Mouse (Mus musculus) hindbrain, embryonic 10.5 days (tissue): ENCODE measurements around the gene Gpr1. TPM values are rescaled to one million over a fixed set of nuclear protein-coding genes. Genes with fewer than 3 reads are reported as not detected.

Experiments used
- DNase-seq: peaks from one replicate; pipeline ENCODE4 v3.0.0-alpha.2; 2017; ENCODE audit warnings: low spot score
- H3K27ac ChIP-seq: fragments of 300-500 bp; sonication (generic); 2 replicates; pipeline ENCODE4 v1.5.1; 2016; ENCODE audit warnings: mild to moderate bottlenecking, moderate library complexity
- H3K27me3 ChIP-seq: fragments of 300-500 bp; sonication (generic); 2 replicates; pipeline ENCODE4 v1.6.1; 2016; ENCODE audit warnings: mild to moderate bottlenecking; ENCODE audit not compliant: poor library complexity, insufficient read depth, severe bottlenecking
- H3K36me3 ChIP-seq: fragments of 300-500 bp; sonication (generic); 2 replicates; pipeline ENCODE4 v1.6.1; 2016; ENCODE audit warnings: mild to moderate bottlenecking, moderate library complexity
- H3K4me1 ChIP-seq: fragments of 300-500 bp; sonication (generic); replicated peaks from 2 replicates; pipeline ENCODE4 v1.6.1; 2016; ENCODE audit warnings: mild to moderate bottlenecking
- H3K4me3 ChIP-seq: fragments of 300-500 bp; sonication (generic); 2 replicates; pipeline ENCODE4 v1.5.1; 2016; ENCODE audit warnings: mild to moderate bottlenecking, moderate library complexity
- H3K9me3 ChIP-seq: fragments of 300-500 bp; sonication (generic); 2 replicates; pipeline ENCODE4 v1.6.1; 2016; ENCODE audit warnings: mild to moderate bottlenecking, moderate library complexity
- WGBS: fragments of 180-500 bp; shearing (Covaris S2); methylation state at CpG from one replicate; pipeline ENCODE4 v1.1.7; 2016; 5-methylcytosine and 5-hydroxymethylcytosine counted together
- polyA plus RNA-seq: library from polyadenylated mRNA; unstranded; fragments of >200 nt; fragmentation: Nextera tagmentation; extraction: Ambion mirVana; gene quantifications from 2 replicates; pipeline ENCODE4 v1.2.1, GENCODE M21; 2016

The Gpr1 gene
- polyA plus RNA-seq, 1 experiment from 2014 or later = 0.26 TPM

DNA sequence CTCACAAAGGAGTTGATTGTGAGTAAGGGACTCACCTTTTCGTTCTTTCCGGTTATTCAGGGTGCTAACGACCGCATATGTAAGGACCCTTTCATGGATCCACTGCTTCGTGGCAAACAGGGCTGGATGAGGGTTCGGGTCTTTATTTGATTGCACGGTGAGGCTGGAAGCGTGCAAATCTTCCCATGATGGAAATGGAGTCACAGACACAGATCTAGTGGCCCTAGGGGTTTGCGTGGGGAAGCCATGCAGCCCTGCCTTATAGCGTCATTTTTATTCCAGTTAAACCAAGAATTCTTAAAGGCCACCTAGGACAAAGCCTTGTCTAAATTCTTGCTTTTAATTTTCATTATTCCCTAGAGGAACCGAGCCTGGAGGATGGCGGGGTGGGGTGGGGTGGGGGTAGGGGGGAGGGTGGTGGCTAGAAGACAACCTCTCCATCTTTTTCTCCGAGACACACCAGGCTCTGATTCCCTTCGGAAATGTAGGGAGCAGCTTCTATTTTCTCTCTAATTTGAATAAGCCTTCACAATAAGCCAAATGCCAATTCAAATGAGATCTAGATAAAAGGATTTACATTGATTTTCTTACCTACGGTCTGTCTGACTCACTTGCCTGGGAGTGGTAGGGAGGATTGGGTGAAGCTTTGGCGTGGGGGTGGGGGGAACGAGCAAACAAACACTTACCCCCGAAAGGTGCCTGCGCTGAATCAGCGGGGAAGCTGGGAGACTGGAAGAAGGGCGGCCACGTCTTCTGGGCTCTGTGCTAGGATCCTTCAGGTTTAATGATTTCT, 669 bp downstream of the Gpr1 start:
- DNase-seq = no peak
- no peaks in the 10 kb centered on the region for H3K9me3 ChIP-seq
- 0 out of 2 replicates have a peak, but pooled peaks cover 5% of the 10 kb centered on the region for H3K27me3 ChIP-seq
- WGBS = 22% methylated on average over 22 of the region's 22 CpGs
- H3K27ac ChIP-seq = peak overlapping the region; percentile 72
- no peaks in the 10 kb centered on the region for H3K36me3 ChIP-seq
- peak overlapping the region; percentile 35 for H3K4me3 ChIP-seq
- peaks cover 10% of the 10 kb centered on the region for H3K4me1 ChIP-seq

DNA sequence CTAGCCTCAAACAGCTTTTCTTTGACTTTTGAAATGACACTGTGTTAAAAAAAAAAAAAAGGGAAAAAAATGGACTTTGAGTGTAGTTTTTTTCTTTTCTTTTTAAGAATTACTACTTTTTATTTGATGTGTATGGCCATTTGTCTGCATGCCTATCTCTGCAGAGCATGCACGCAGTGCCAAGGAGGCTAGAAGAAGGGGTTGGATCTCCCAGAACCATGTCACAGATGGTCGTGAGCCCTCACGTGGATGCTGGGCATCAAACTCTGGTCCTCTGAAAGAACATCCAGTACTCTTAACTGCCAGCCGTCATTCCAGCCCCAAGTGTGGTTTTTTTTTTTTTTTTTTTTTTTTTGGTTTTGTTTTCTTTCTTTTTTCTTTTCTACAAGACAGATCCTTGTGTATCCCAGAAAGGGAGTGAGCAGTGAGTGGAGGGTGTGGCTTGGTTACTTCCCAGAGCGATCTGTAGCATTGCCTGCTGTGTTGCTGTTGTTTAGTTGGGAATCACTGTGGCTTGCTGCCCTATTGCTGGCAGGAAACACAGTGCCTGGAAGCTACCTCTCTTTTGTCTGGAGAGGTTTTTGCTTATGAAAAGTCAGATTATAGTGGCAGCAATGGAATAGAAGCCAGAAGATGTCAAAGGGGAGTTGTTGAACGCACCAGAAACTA, 4.3 kb downstream of the Gpr1 start:
- DNase-seq = no peak
- WGBS = 11% methylated on average over 6 of the region's 6 CpGs
- Histone ChIP-seq H3K27ac (no peak overlapping the region), H3K36me3 (no peaks in the 10 kb centered on the region), H3K27me3 (0 out of 2 replicates have a peak, but pooled peaks cover 5% of the 10 kb centered on the region), H3K4me3 (no peak overlapping the region), H3K4me1 (peaks cover 15% of the 10 kb centered on the region), H3K9me3 (no peaks in the 10 kb centered on the region)

DNA sequence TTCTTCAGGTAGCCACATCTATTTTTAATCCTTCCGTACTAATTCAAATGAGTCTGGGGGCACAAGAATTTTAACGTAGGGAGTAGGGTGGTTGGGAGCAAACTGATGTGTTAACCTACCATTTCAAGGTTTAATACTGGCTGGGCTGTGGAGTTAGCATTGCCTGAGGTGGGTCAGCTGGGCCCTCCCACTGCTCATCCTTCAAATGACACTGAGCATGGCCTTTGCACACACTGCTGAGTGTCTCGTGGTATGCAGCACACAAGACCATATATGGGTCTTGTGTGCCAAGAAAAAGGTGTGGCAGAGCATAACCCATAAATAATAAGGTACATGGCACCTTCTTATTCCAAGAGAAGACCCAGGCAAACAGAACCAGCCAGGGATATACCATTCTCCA, 6.7 kb downstream of the Gpr1 start:
- Histone ChIP-seq H3K4me1 (peaks cover 26% of the 10 kb centered on the region), H3K27ac (no peak overlapping the region), H3K36me3 (no peaks in the 10 kb centered on the region), H3K4me3 (no peak overlapping the region), H3K27me3 (0 out of 2 replicates have a peak, but pooled peaks cover 2% of the 10 kb centered on the region), H3K9me3 (no peaks in the 10 kb centered on the region)
- no peak for DNase-seq
- 81% methylated on average over 3 of the region's 3 CpGs for WGBS

DNA sequence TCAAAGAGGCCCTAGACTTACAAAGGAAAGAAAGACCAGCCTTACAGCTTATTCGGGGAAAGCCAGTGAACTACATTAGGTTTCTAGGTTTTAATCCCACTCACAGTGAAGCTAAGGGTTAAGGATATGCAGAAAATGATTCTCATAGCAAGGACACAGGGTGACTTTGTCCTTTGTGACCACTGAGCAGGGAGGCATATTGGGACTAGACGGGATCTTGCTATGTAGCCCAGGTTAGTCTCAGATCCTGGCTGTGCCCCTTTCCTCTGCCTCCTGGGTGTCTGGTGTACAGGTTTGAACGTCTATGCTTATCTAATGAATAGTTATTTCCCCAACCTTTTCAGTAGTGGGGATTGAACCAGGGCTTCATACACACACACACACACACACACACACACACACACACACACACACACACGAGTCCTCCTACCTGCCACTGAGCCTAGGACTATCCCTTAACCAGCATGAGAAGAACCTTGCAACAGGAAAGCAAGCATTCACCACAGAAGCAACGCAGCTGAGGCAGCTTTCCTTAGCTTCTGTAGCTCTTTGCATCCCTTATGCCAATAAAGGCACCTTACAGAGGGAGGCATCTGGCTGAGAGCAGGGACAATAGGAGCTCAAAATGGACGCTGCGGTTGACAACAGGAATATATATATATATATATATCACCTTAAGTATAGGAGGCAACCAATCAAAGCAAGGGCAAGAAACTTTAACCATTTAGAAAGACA, 9.5 kb downstream of the Gpr1 start:
- H3K4me1 ChIP-seq = peaks cover 26% of the 10 kb centered on the region
- no peaks in the 10 kb centered on the region for H3K27me3 ChIP-seq
- H3K27ac ChIP-seq = peak overlapping the region; percentile 86
- WGBS = 26% methylated on average over 7 of the region's 7 CpGs
- H3K36me3 ChIP-seq = no peaks in the 10 kb centered on the region
- H3K9me3 ChIP-seq = peaks cover 7% of the 10 kb centered on the region; the same call in 1 of the 2 replicates
- no peak for DNase-seq
- no peak overlapping the region for H3K4me3 ChIP-seq

DNA sequence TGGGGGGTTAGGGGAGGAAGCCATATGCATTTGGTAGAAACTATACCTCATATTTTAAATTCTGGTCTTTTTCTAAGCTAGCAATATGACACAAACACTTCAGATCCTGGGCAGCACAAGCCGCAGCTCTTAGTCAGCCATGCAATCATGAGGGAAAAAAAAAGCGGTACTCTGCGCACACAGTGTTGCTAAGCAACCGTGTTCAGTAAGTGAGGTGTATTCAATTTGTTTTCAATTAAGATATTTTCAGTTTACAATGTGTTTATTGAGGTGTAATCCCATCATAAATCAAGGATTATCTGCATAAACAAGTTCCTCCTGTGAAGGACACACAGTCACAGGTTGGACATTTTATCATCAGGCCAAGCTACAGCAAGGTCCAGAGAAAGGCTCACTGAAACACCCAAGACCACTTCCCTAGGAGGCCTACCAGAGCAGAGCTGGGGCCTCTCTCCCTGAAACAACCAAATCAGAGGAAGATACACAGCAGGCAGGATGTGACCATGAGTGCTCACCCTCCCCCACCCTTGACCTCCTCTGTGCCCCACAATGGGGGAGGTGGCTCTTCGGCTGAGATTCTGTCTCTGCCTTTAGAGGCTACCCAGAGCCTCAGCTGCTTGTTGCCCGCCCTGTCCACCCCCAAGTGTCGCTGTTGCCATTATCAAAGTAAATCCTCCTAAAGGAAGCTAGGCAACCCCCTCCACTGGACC, 10.2 kb downstream of the Gpr1 start:
- Histone ChIP-seq H3K27ac (peak overlapping the region; percentile 86), H3K36me3 (no peaks in the 10 kb centered on the region), H3K9me3 (peaks cover 10% of the 10 kb centered on the region; the same call in 1 of the 2 replicates), H3K4me3 (no peak overlapping the region), H3K27me3 (no peaks in the 10 kb centered on the region), H3K4me1 (peaks cover 26% of the 10 kb centered on the region)
- peak; percentile 89 for DNase-seq
- 8% methylated on average over 7 of the region's 7 CpGs for WGBS

DNA sequence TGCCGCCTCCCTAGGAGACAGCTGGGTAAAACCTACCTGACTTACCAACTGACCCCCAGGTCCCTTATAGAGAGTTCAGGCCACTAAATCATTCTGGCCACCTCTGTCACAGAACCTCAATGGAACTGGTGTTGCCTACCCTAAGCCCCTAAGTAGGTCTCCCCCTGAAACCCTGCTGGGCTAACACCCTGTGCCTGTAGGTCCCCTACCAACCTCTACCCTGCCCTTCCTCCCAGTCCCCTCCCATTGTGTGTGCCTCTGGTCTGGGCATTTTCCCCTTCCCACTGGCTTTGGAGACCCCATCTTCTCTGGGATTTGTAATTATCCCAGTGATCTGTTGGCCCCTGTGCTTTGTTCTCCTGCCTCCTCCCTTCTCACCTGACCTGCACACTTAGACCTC, 10.9 kb downstream of the Gpr1 start:
- H3K4me1 ChIP-seq = peaks cover 26% of the 10 kb centered on the region
- WGBS = 82% methylated on average over 1 of the region's 1 CpGs
- H3K27ac ChIP-seq = peak overlapping the region; percentile 86
- no peak for DNase-seq
- peaks cover 10% of the 10 kb centered on the region; the same call in 1 of the 2 replicates for H3K9me3 ChIP-seq
- no peak overlapping the region for H3K4me3 ChIP-seq
- no peaks in the 10 kb centered on the region for H3K27me3 ChIP-seq
- no peaks in the 10 kb centered on the region for H3K36me3 ChIP-seq

DNA sequence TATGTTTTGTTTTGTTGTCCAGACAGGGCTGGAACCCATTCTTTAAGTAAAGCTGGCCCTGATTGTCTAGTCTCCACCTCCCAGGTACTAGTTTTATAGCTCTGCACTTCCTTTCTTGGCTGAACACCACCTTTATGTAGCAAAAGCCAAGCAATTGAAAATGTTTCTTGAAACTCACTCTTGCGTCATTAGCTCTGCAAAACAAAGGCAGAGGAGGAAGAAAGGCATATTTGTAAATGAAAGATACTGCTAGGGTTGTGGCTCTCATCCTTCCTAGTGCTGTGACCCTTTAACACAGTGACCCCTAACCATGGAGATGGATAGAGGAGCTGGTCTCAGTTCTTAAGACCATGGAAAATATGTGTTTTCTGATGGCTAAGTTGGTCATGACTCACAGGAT, 12.7 kb downstream of the Gpr1 start:
- no peak overlapping the region for H3K27ac ChIP-seq
- no peaks in the 10 kb centered on the region for H3K27me3 ChIP-seq
- H3K4me3 ChIP-seq = no peak overlapping the region
- H3K9me3 ChIP-seq = peaks cover 10% of the 10 kb centered on the region; the same call in 1 of the 2 replicates
- H3K36me3 ChIP-seq = no peaks in the 10 kb centered on the region
- DNase-seq = no peak
- H3K4me1 ChIP-seq = peaks cover 26% of the 10 kb centered on the region
- 66% methylated on average over 1 of the region's 1 CpGs for WGBS

DNA sequence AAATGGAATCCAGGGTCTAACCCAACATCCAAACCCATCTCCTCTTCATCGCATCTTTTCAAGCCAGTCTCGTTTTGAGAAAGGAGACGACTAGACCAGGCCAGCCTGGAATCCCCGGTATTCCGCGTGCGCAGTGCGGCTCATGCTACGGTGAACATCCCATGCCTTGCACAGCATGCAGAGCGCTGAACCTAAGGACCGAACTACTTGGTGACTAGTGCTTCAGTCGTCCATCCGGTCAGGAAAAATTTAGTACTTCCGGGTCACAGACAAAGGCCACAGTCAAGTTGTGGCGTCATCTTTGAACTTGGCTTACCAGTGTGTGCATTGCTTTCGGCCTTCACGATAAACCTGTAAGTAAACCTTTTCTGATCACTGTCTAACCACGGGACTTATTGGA, 14.0 kb downstream of the Gpr1 start:
- no peaks in the 10 kb centered on the region for H3K36me3 ChIP-seq
- no peaks in the 10 kb centered on the region for H3K27me3 ChIP-seq
- H3K4me1 ChIP-seq = peaks cover 24% of the 10 kb centered on the region
- no peak overlapping the region for H3K27ac ChIP-seq
- peaks cover 10% of the 10 kb centered on the region; the same call in 1 of the 2 replicates for H3K9me3 ChIP-seq
- no peak overlapping the region for H3K4me3 ChIP-seq
- no peak for DNase-seq
- 92% methylated on average over 18 of the region's 18 CpGs for WGBS

DNA sequence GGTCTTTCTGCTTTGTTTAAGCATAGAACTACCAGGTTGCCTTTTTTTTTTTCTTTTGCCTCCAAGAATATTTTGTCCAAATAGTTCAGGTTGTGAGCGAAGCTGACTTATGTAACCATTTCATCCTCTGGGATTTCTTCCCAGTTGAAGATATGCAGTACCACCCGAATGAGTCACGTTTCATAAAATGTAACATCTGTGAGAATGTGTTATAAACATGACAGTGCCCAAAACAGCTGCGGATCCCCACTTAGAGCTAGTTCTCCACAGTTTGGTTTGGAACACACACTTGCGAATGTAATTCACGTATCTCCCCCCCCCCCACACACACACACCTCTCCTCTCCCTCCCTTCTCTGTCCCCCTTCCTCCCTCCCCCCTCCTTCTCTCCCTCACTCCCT, 15.0 kb downstream of the Gpr1 start:
- Histone ChIP-seq H3K36me3 (no peaks in the 10 kb centered on the region), H3K27ac (no peak overlapping the region), H3K4me1 (peaks cover 15% of the 10 kb centered on the region), H3K9me3 (peaks cover 10% of the 10 kb centered on the region; the same call in 1 of the 2 replicates), H3K4me3 (no peak overlapping the region), H3K27me3 (no peaks in the 10 kb centered on the region)
- no peak for DNase-seq
- WGBS = 90% methylated on average over 6 of the region's 6 CpGs

DNA sequence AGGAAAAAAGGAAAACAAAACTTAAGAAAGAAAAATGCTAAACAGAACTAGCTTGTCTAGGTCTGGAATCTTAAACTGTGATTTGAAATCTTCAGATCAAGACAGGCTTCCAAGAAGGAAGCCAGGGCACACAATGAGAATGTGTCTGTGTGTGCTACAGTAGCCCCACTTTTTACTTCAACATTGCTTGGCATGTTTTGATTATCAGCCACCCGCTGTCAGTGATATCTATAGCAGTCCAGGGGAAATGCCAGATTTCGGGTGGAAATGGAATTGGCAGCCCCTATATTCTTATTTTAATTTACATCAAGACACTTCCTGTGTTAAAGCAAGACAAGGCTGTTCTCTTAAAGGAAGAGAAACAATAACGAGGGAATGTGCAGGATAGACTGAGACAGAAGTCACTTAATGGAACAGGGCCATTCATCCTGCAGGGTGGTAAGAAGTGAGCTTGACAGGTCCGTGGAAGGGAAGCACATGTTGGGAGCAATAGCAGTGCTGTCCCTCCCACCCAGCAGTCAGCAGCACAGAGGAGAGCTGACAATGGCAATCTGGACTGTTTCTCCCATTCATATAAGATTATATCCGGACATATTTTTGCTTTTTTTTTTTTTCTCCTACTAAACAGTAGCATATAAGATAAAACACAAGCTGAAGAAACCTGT, 18.4 kb downstream of the Gpr1 start:
- Histone ChIP-seq H3K9me3 (peaks cover 10% of the 10 kb centered on the region; the same call in 1 of the 2 replicates), H3K36me3 (no peaks in the 10 kb centered on the region), H3K4me3 (no peak overlapping the region), H3K27me3 (no peaks in the 10 kb centered on the region), H3K4me1 (no peaks in the 10 kb centered on the region), H3K27ac (no peak overlapping the region)
- no peak for DNase-seq
- WGBS = 72% methylated on average over 5 of the region's 5 CpGs

DNA sequence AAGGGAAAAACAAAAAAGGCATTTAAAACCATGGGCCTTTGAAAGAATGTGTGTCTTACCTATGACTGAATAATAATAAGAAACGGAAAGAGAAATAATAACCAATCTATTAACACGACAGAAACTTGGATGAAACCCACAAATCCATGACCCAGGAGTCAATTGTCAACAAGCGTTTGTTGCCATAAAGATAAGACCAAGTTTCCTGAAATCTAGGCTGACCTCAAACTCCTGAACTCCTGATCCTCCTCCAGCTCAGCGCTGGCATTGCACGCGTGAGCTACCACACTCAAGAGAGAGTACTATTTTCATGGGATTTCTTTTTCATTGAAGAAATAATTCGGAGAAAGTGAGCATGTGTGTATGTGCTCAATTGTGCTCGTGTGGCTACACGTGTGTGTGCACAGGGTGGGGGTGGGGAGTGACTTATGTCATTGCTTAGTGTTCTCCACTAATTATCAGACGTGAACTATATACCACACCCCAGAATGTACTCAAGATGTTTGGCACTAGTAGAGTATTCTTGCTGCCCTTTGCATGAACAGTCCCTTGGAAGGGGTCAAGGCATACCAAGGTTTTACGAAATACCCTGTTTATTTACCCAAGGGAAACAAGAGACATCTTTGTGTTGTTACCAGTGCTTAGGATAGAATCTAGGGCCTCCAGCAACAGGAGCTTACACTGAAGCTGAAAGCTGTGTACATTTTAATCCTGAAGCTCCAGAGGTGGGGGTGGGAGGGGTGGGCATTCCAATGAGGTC, 21.9 kb downstream of the Gpr1 start:
- H3K4me3 ChIP-seq = no peak overlapping the region
- H3K9me3 ChIP-seq = no peaks in the 10 kb centered on the region
- no peaks in the 10 kb centered on the region for H3K36me3 ChIP-seq
- DNase-seq = no peak
- no peak overlapping the region for H3K27ac ChIP-seq
- no peaks in the 10 kb centered on the region for H3K4me1 ChIP-seq
- WGBS = 87% methylated on average over 11 of the region's 11 CpGs
- no peaks in the 10 kb centered on the region for H3K27me3 ChIP-seq
